Mouse (Mus musculus): ENCODE measurements at regions not wholly inside any gene's neighbourhood (a gene's known extent, or its start where the extent isn't known, plus 50 kb on each side); places are given as distances from the start of the nearest gene placed in this dataset.

DNA sequence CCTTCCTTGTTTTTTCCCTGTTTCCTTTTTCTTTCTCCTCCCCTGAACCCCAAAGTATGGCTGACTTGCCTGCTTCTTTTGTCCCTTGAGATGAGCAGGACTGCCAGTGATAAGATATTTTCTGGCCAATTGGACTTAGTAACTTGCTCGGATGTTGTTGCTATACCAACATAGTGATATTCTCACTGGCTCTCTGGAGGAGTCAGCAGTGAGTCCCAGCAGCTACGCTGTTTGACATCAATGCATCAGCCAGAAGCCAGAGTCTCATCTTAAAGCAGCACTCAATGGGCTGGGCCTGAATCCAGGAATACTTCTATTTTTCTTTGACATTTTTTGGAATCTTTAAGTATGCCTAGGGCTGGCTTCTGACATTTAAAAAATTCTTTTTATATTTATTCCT is 287.1 kb upstream of the Sstr1 start:
- TF ChIP-seq POLR2A (IDR thresholded peaks at IDR 0.05; ENCODE audit: low read depth, low read length), result no peak
- TF ChIP-seq CTCF (conservative IDR thresholded peaks at IDR 0.05; ENCODE audit: insufficient read depth, insufficient read length, low read depth, low read length), result no peak
